Mouse (Mus musculus) left cerebral cortex, postnatal 4 days (tissue): ENCODE measurements around the gene Defb26. TPM values are rescaled to one million over a fixed set of nuclear protein-coding genes. Genes with fewer than 3 reads are reported as not detected.

Experiments used
- DNase-seq: peaks from one replicate; pipeline ENCODE4 v3.0.0-alpha.2; 2022
- intact Hi-C: fragments of 180-260 bp; cut with DNase I; formaldehyde crosslinking; loops from one replicate; pipeline ENCODE4 v1.15.1; 2025
- total RNA-seq, 2 experiments: library from RNA; stranded (reverse); gene quantifications; 2 replicates each; pipeline ENCODE4 v1.2.3; 2021

Defb26 gene
- total RNA-seq, 2 experiments from 2014 or later = not detected

- no peak for DNase-seq
- intact Hi-C loops = no loop called here
These were observed 39.1 kb downstream of the Defb26 start for GRCm38 (mm10) chr2:152472434-152472833.

GRCm38 (mm10) chr2:152470973-152471372 lies 40.5 kb downstream of the Defb26 start:
- intact Hi-C loops = no loop called here

GRCm38 (mm10) chr2:152464570-152465150 lies 46.8 kb downstream of the Defb26 start, which contains the start of gene Defb23:
Gene Defb23, minus strand, starts transcription at chr2:152464620.
- no peak for DNase-seq
- intact Hi-C loops = no loop called here

More at GRCm38 (mm10) chr2:152470973-152471372, 40.5 kb downstream of the Defb26 start:
- peak; percentile 17 for DNase-seq

GRCm38 (mm10) chr2:152459241-152459640 lies 52.3 kb downstream of the Defb26 start:
- intact Hi-C loops = no loop called here
- DNase-seq = no peak

Other genes with a start within 250 kb of the Defb26 start
- 10 to 100 TPM; 41.2 to 42.6 TPM for gene Tbc1d20, start 217.9 kb downstream of the Defb26 start, total RNA-seq
- 100 to 1,000 TPM; 123 to 134 TPM for gene Rbck1, start 179.0 kb downstream of the Defb26 start, total RNA-seq
- gene Trib3, start 167.7 kb downstream of the Defb26 start, total RNA-seq = 1 to 10 TPM in 1 of 2 experiments, under 1 TPM in 1; 0.92 to 1.4 TPM
- 10 to 100 TPM; 18.7 to 27.1 TPM for gene Nrsn2, start 135.1 kb downstream of the Defb26 start, total RNA-seq
- gene Sox12, start 113.6 kb downstream of the Defb26 start, total RNA-seq = 100 to 1,000 TPM; 102 to 105 TPM
- gene Zcchc3, start 96.7 kb downstream of the Defb26 start, total RNA-seq = 10 to 100 TPM; 12.5 to 13.8 TPM
- gene 6820408C15Rik, start 96.1 kb downstream of the Defb26 start, total RNA-seq = 1 to 10 TPM; 2.6 to 3.1 TPM
- gene Defb23, start 47.1 kb downstream of the Defb26 start, total RNA-seq = not detected
- gene Defb20, start 34.6 kb downstream of the Defb26 start, total RNA-seq = not detected
- not detected for gene Defb22, start 21.6 kb downstream of the Defb26 start, total RNA-seq
- not detected for gene Defb28, start 6.6 kb upstream of the Defb26 start, total RNA-seq
- not detected for gene Defb29, start 28.4 kb upstream of the Defb26 start, total RNA-seq
- not detected for gene Gm17416, start 57.6 kb upstream of the Defb26 start, total RNA-seq
- not detected for gene Defb21, start 61.1 kb upstream of the Defb26 start, total RNA-seq
- gene Defb19, start 68.6 kb upstream of the Defb26 start, total RNA-seq = not detected
- gene Defb45, start 87.7 kb upstream of the Defb26 start, total RNA-seq = not detected
- gene Defb36, start 92.6 kb upstream of the Defb26 start, total RNA-seq = not detected
- gene Defb25, start 111.4 kb upstream of the Defb26 start, total RNA-seq = not detected
- gene Rem1, start 115.3 kb upstream of the Defb26 start, total RNA-seq = under 1 TPM; 0.62 to 0.86 TPM
- gene H13, start 157.8 kb upstream of the Defb26 start, total RNA-seq = 100 to 1,000 TPM; 149 to 160 TPM
- gene Mcts2, start 175.3 kb upstream of the Defb26 start, total RNA-seq = 10 to 100 TPM; 30.4 to 32.5 TPM
- gene Id1, start 224.6 kb upstream of the Defb26 start, total RNA-seq = 10 to 100 TPM; 25.6 to 27.6 TPM
- gene Cox4i2, start 242.5 kb upstream of the Defb26 start, total RNA-seq = 1 to 10 TPM; 1.7 to 1.9 TPM